Mouse (Mus musculus) olfactory bulb, adult 2 months (tissue): Measurements from ENCODE around the gene Prss33.

Experiments
- CTCF ChIP-seq: fragments of 200-500 bp; IDR thresholded peaks from 2 replicates; pipeline ENCODE4 v1.5.1; 2012; ENCODE audit warnings: low read depth, mild to moderate bottlenecking, low read length, moderate library complexity; ENCODE audit not compliant: insufficient read depth
- POLR2A ChIP-seq: fragments of 200-500 bp; IDR thresholded peaks from 2 replicates; pipeline ENCODE4 v1.6.1; 2012; ENCODE audit warnings: mild to moderate bottlenecking, low read depth, low read length, moderate library complexity; ENCODE audit not compliant: insufficient read depth

GRCm38 (mm10) chr17:23804426-23805085, 31.3 kb downstream of the Prss33 start:
- TF ChIP-seq CTCF (no peak), POLR2A (no peak)
